Mouse (Mus musculus): ENCODE measurements around the gene Supt4a. TPM values are rescaled to one million over a fixed set of nuclear protein-coding genes. Genes with fewer than 3 reads are reported as not detected.

The Supt4a gene
- polyA plus RNA-seq, 1 experiment from 2014 or later, result 177 TPM

- H3K27ac ChIP-seq, result no peak overlapping the region
- WGBS, result 91% methylated on average over 5 of the region's 5 CpGs
- no peak for ATAC-seq
These were observed 10.0 kb downstream of the Supt4a start for GRCm38 (mm10) chr11:87747312-87747711.

GRCm38 (mm10) chr11:87747716-87748115 lies 10.4 kb downstream of the Supt4a start:
- no peak for ATAC-seq
- Histone ChIP-seq H3K4me1 (replicated peaks) (no peaks in the 10 kb centered on the region), H3K27me3 (no peaks in the 10 kb centered on the region), H3K9ac (replicated peaks) (no peak overlapping the region), H3K4me2 (replicated peaks) (no peak overlapping the region), H3K9me3 (no peaks in the 10 kb centered on the region), H3K4me3 (replicated peaks) (no peak overlapping the region), H3K36me3 (peaks cover 28% of the 10 kb centered on the region), H3K27ac (no peak overlapping the region)
- WGBS, result 90% methylated on average over 7 of the region's 7 CpGs

More at GRCm38 (mm10) chr11:87747312-87747711, 10.0 kb downstream of the Supt4a start:
- Histone ChIP-seq H3K4me2 (replicated peaks) (no peak overlapping the region), H3K4me3 (replicated peaks) (no peak overlapping the region), H3K9me3 (no peaks in the 10 kb centered on the region), H3K36me3 (peaks cover 32% of the 10 kb centered on the region), H3K4me1 (replicated peaks) (no peaks in the 10 kb centered on the region), H3K9ac (replicated peaks) (no peak overlapping the region), H3K27me3 (no peaks in the 10 kb centered on the region)

- 44% methylated on average over 19 of the region's 19 CpGs for WGBS
- ATAC-seq, result no peak
- Histone ChIP-seq H3K27me3 (no peaks in the 10 kb centered on the region), H3K4me2 (replicated peaks) (no peak overlapping the region), H3K9me3 (no peaks in the 10 kb centered on the region), H3K9ac (replicated peaks) (no peak overlapping the region), H3K4me1 (replicated peaks) (no peaks in the 10 kb centered on the region), H3K36me3 (peaks cover 21% of the 10 kb centered on the region), H3K27ac (no peak overlapping the region), H3K4me3 (replicated peaks) (no peak overlapping the region)
These were observed 11.1 kb downstream of the Supt4a start for GRCm38 (mm10) chr11:87748132-87749119.

GRCm38 (mm10) chr11:87749192-87750042 lies 12.1 kb downstream of the Supt4a start:
- WGBS, result 62% methylated on average over 18 of the region's 18 CpGs
- Histone ChIP-seq H3K27ac (no peak overlapping the region), H3K9ac (replicated peaks) (no peak overlapping the region), H3K36me3 (peaks cover 11% of the 10 kb centered on the region), H3K9me3 (no peaks in the 10 kb centered on the region), H3K4me1 (replicated peaks) (no peaks in the 10 kb centered on the region), H3K4me2 (replicated peaks) (no peak overlapping the region), H3K27me3 (no peaks in the 10 kb centered on the region), H3K4me3 (replicated peaks) (no peak overlapping the region)
- ATAC-seq, result no peak

DNA sequence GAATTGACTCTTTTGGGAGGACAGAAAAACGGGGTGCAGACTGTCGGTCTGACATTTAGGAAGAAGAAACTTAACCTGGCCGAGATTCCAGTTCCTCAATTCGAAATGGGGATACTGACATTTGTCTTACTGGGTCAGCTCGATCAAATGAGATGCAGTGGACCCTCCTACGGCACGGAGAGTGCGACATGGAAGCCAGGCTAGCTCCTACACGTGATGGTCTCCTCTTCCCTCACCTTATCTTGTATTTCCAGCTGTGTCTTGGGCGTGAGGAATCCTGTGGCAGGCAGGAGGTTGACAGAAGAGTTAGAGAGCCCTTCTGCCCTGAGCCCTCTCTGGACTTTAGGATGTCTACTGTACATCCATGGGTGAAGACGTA lies 12.7 kb downstream of the Supt4a start:
- H3K9me3 ChIP-seq, result no peaks in the 10 kb centered on the region
- no peak for ATAC-seq
- H3K36me3 ChIP-seq, result peaks cover 5% of the 10 kb centered on the region; the same call in 1 of the 2 replicates
- no peak overlapping the region for H3K9ac ChIP-seq (replicated peaks)
- WGBS, result 84% methylated on average over 11 of the region's 11 CpGs
- H3K27me3 ChIP-seq, result no peaks in the 10 kb centered on the region
- H3K4me3 ChIP-seq (replicated peaks), result no peak overlapping the region
- H3K27ac ChIP-seq, result no peak overlapping the region
- H3K4me1 ChIP-seq (replicated peaks), result no peaks in the 10 kb centered on the region
- H3K4me2 ChIP-seq (replicated peaks), result no peak overlapping the region

- Histone ChIP-seq H3K9me3 (no peaks in the 10 kb centered on the region), H3K36me3 (no peaks in the 10 kb centered on the region), H3K9ac (replicated peaks) (no peak overlapping the region), H3K4me3 (replicated peaks) (no peak overlapping the region), H3K4me2 (replicated peaks) (no peak overlapping the region), H3K4me1 (replicated peaks) (no peaks in the 10 kb centered on the region), H3K27ac (no peak overlapping the region), H3K27me3 (no peaks in the 10 kb centered on the region)
- 66% methylated on average over 3 of the region's 3 CpGs for WGBS
- ATAC-seq, result no peak
These were observed 13.2 kb downstream of the Supt4a start for GRCm38 (mm10) chr11:87750521-87750920.

- no peaks in the 10 kb centered on the region for H3K27me3 ChIP-seq
- H3K4me3 ChIP-seq (replicated peaks), result no peak overlapping the region
- H3K9ac ChIP-seq (replicated peaks), result no peak overlapping the region
- no peak for ATAC-seq
- no peaks in the 10 kb centered on the region for H3K36me3 ChIP-seq
- H3K4me2 ChIP-seq (replicated peaks), result no peak overlapping the region
- no peaks in the 10 kb centered on the region for H3K4me1 ChIP-seq (replicated peaks)
- no peaks in the 10 kb centered on the region for H3K9me3 ChIP-seq
- H3K27ac ChIP-seq, result no peak overlapping the region
- WGBS, result 83% methylated on average over 8 of the region's 8 CpGs
These were observed 13.7 kb downstream of the Supt4a start for GRCm38 (mm10) chr11:87751031-87751430.

GRCm38 (mm10) chr11:87751491-87751966 lies 14.2 kb downstream of the Supt4a start:
- H3K4me2 ChIP-seq (replicated peaks), result no peak overlapping the region
- no peaks in the 10 kb centered on the region for H3K36me3 ChIP-seq
- no peak overlapping the region for H3K4me3 ChIP-seq (replicated peaks)
- no peaks in the 10 kb centered on the region for H3K4me1 ChIP-seq (replicated peaks)
- ATAC-seq, result no peak
- H3K27me3 ChIP-seq, result no peaks in the 10 kb centered on the region
- no peak overlapping the region for H3K9ac ChIP-seq (replicated peaks)
- no peak overlapping the region for H3K27ac ChIP-seq
- 72% methylated on average over 4 of the region's 4 CpGs for WGBS
- no peaks in the 10 kb centered on the region for H3K9me3 ChIP-seq

DNA sequence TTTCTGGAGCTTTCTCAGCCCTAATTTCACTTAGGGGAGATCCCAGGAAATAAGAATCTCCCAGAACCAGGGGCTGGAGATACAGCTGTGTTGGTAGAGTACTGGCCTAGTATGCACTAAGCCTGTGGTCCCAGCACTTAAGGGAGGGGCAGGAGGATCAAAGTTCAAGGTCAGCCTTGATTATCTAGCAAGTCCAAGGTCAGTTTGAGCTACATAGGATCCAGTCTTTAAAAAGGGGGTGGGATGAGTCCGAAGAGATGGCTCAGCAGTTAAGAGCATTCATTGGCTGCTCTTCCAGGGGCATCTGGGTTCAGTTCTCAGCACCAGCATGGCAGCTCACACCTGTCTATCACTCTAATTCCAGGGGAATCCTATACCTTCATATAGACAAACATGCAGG lies 15.0 kb downstream of the Supt4a start:
- H3K36me3 ChIP-seq, result no peaks in the 10 kb centered on the region
- 89% methylated on average over 1 of the region's 1 CpGs for WGBS
- H3K27me3 ChIP-seq, result no peaks in the 10 kb centered on the region
- no peak for ATAC-seq
- H3K4me2 ChIP-seq (replicated peaks), result no peak overlapping the region
- no peaks in the 10 kb centered on the region for H3K4me1 ChIP-seq (replicated peaks)
- no peaks in the 10 kb centered on the region for H3K9me3 ChIP-seq
- no peak overlapping the region for H3K4me3 ChIP-seq (replicated peaks)
- H3K9ac ChIP-seq (replicated peaks), result no peak overlapping the region
- no peak overlapping the region for H3K27ac ChIP-seq

- no peaks in the 10 kb centered on the region for H3K9me3 ChIP-seq
- 85% methylated on average over 8 of the region's 8 CpGs for WGBS
- H3K9ac ChIP-seq (replicated peaks), result no peak overlapping the region
- ATAC-seq, result no peak
- H3K4me3 ChIP-seq (replicated peaks), result no peak overlapping the region
- H3K4me1 ChIP-seq (replicated peaks), result no peaks in the 10 kb centered on the region
- H3K36me3 ChIP-seq, result no peaks in the 10 kb centered on the region
- no peaks in the 10 kb centered on the region for H3K27me3 ChIP-seq
- no peak overlapping the region for H3K4me2 ChIP-seq (replicated peaks)
- H3K27ac ChIP-seq, result no peak overlapping the region
These were observed 15.9 kb downstream of the Supt4a start for GRCm38 (mm10) chr11:87753255-87753654.

- no peak for ATAC-seq
- Histone ChIP-seq H3K4me1 (replicated peaks) (no peaks in the 10 kb centered on the region), H3K27ac (no peak overlapping the region), H3K9me3 (no peaks in the 10 kb centered on the region), H3K27me3 (no peaks in the 10 kb centered on the region), H3K36me3 (no peaks in the 10 kb centered on the region), H3K9ac (replicated peaks) (no peak overlapping the region), H3K4me3 (replicated peaks) (no peak overlapping the region), H3K4me2 (replicated peaks) (no peak overlapping the region)
- 89% methylated on average over 5 of the region's 5 CpGs for whole genome bisulfite sequencing
These were observed 16.6 kb downstream of the Supt4a start for GRCm38 (mm10) chr11:87753891-87754501.
